Mouse (Mus musculus): ENCODE data around the gene Oscp1. TPM values are rescaled to one million over a fixed set of nuclear protein-coding genes. Genes with fewer than 3 reads are reported as not detected.

Oscp1 gene
- polyA plus RNA-seq (2015; fragmentation: Nextera tagmentation; extraction: Ambion mirVana), result 17.2 and 19.4 TPM in 2 replicates

DNA sequence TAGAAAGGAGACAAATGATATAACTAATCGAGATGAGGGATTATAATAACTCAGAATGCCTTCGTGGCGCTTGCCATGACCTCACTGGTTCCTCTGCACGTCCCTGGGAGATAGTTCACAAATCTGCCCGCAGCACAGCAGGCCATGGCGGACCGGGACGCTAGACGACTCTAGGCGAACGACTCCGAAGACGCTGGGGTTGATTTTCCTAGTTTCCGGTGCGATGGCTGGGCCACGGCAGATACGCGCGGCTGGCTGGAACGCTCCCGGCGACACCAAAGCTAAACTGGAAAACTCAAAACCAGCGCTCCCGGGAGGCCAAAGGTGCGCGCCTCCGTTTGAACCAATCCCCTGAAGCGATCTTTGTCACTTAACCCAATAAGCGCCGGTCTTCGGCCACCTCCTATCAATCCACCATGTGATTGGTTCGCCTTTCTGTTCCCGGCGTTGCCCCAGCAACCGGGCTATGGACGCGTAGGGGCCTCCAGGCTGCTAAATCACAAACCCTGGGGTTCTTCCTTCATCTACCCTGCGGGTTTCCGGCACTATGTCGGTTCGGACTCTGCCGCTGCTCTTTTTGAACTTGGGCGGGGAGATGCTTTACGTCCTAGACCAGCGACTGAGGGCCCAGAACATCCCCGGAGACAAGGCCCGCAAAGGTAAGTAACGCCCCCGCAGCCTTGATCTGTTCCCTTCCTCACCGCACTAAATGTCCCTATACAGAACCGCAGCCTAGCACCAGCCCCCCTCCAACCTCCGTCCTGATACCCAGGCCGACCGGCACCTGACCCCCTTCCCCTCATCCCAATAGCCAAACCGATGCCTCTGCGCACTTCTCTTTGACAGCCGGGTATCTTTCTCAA lies at the start of gene Oscp1:
Gene Oscp1, plus strand, starts transcription at position 432 of the 863 bp plus-strand sequence.
- under 1% methylated on average over 57 of the region's 57 CpGs for WGBS
- peak within 1 kb of the TSS; percentile 76 for H3K9ac ChIP-seq
- H3K4me1 ChIP-seq, result peaks cover 14% of the 10 kb centered on the region
- no peaks in the 10 kb centered on the region for H3K9me3 ChIP-seq
- peak within 1 kb of the TSS; percentile 44; the same call in 1 of the 2 replicates for H3K27ac ChIP-seq
- H3K4me2 ChIP-seq (replicated peaks), result peak within 1 kb of the TSS; percentile 87
- peak; percentile 99 for ATAC-seq (ENCODE audit: low FRiP score, low read depth)
- H3K36me3 ChIP-seq, result peaks cover 27% of the 10 kb centered on the region
- H3K27me3 ChIP-seq, result no peaks in the 10 kb centered on the region
- peak within 1 kb of the TSS; percentile 64 for H3K4me3 ChIP-seq

GRCm38 (mm10) chr4:126017676-126018332 lies 40.6 kb upstream of the Oscp1 start:
- Histone ChIP-seq H3K4me2 (replicated peaks) (no peak overlapping the region), H3K9ac (no peak overlapping the region), H3K4me3 (no peak overlapping the region), H3K27me3 (0 out of 2 replicates have a peak, but pooled peaks cover 4% of the 10 kb centered on the region), H3K27ac (no peak overlapping the region), H3K36me3 (no peaks in the 10 kb centered on the region), H3K9me3 (no peaks in the 10 kb centered on the region), H3K4me1 (no peaks in the 10 kb centered on the region)
- ATAC-seq (ENCODE audit: low FRiP score, low read depth), result no peak
- WGBS, result 82% methylated on average over 7 of the region's 7 CpGs

DNA sequence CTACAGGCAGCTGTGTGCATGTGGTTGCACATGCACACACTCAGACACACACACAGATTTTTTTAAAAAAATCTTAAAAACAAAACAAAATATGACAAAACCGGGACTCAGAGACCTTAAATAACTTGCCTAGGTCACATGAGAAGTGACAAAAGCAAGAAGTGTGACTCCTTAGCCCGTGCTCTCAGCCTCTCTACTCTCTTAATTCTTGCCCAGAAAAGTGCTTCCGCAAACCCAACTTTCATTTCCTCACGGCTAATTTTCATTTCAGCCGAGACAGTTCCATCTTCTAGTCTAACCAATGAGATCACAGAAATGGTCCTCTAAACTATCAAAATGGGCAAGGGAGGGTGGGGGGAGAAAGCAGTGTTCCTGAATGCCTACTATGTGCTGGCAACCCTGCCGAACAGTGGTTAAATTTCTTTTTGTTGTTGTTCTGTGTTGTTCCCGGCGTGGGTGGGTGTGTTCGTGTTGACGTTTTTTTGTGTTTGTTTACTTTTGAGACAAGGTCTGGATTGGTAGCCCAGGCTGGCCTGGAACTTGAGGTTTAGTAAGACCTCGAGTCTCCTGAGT lies 39.3 kb upstream of the Oscp1 start:
- H3K36me3 ChIP-seq, result no peaks in the 10 kb centered on the region
- H3K4me3 ChIP-seq, result no peak overlapping the region
- no peak overlapping the region for H3K9ac ChIP-seq
- no peak overlapping the region for H3K4me2 ChIP-seq (replicated peaks)
- WGBS, result 79% methylated on average over 11 of the region's 11 CpGs
- H3K27me3 ChIP-seq, result 0 out of 2 replicates have a peak, but pooled peaks cover 4% of the 10 kb centered on the region
- no peaks in the 10 kb centered on the region for H3K9me3 ChIP-seq
- H3K4me1 ChIP-seq, result no peaks in the 10 kb centered on the region
- no peak for ATAC-seq (ENCODE audit: low FRiP score, low read depth)
- H3K27ac ChIP-seq, result no peak overlapping the region

GRCm38 (mm10) chr4:126024303-126024900 lies 34.0 kb upstream of the Oscp1 start, which contains the start of gene Csf3r:
Csf3r (plus strand) TSS chr4:126024550.
- H3K27me3 ChIP-seq, result 0 out of 2 replicates have a peak, but pooled peaks cover 4% of the 10 kb centered on the region
- WGBS, result 46% methylated on average over 16 of the region's 16 CpGs
- no peak within 1 kb of the TSS for H3K4me2 ChIP-seq (replicated peaks)
- H3K9me3 ChIP-seq, result no peaks in the 10 kb centered on the region
- no peaks in the 10 kb centered on the region for H3K4me1 ChIP-seq
- no peak within 1 kb of the TSS for H3K9ac ChIP-seq
- ATAC-seq (ENCODE audit: low FRiP score, low read depth), result no peak
- no peak within 1 kb of the TSS for H3K27ac ChIP-seq
- no peaks in the 10 kb centered on the region for H3K36me3 ChIP-seq
- no peak within 1 kb of the TSS for H3K4me3 ChIP-seq

DNA sequence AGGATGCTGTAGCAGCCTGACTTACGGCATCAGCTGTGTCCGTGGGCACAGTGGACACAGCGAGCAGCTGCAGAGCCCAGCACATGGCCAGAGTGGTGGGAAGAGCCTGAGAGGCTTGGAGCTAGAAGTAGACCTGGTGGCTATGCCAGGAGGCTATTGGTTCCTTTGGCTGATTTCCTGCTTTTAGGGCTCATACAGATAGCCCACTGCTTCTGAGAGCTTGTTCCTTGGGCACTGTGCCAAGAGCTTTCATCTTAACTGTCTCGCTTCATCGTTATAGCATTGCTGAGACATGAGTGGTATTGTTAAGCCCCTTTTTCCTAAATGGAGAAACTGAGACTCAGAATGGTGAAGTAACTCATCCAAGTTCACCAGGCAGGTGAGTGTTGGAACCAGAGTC lies 32.6 kb upstream of the Oscp1 start:
- H3K4me1 ChIP-seq, result no peaks in the 10 kb centered on the region
- H3K27ac ChIP-seq, result no peak overlapping the region
- no peak overlapping the region for H3K4me2 ChIP-seq (replicated peaks)
- no peaks in the 10 kb centered on the region for H3K9me3 ChIP-seq
- 86% methylated on average over 5 of the region's 5 CpGs for WGBS
- H3K27me3 ChIP-seq, result 0 out of 2 replicates have a peak, but pooled peaks cover 4% of the 10 kb centered on the region
- ATAC-seq (ENCODE audit: low FRiP score, low read depth), result no peak
- H3K36me3 ChIP-seq, result no peaks in the 10 kb centered on the region
- H3K9ac ChIP-seq, result no peak overlapping the region
- no peak overlapping the region for H3K4me3 ChIP-seq

DNA sequence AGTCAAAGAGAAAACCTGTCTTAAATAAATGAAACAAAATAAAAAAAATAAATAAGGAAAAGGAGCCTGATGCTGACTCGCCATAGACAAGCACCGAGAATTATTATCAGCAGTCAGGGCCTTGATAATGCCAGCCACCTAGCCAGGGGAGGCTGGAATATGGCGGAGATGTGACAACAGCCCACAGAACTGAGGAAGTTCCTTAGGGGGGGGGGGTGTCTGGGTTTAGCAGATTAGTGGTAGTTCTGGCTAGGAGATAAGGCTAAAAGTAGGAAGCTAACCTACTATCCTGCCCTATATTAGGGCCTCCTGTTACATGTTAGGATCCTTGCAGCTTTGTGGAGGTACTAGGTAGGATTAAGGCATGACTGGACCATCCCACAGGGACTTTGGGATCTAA lies 30.4 kb upstream of the Oscp1 start:
- H3K4me1 ChIP-seq, result no peaks in the 10 kb centered on the region
- H3K9ac ChIP-seq, result no peak overlapping the region
- H3K4me2 ChIP-seq (replicated peaks), result no peak overlapping the region
- WGBS, result 81% methylated on average over 3 of the region's 3 CpGs
- no peak overlapping the region for H3K4me3 ChIP-seq
- ATAC-seq (ENCODE audit: low FRiP score, low read depth), result no peak
- no peak overlapping the region for H3K27ac ChIP-seq
- no peaks in the 10 kb centered on the region for H3K36me3 ChIP-seq
- H3K27me3 ChIP-seq, result no peaks in the 10 kb centered on the region
- H3K9me3 ChIP-seq, result no peaks in the 10 kb centered on the region

GRCm38 (mm10) chr4:126029042-126029441 lies 29.3 kb upstream of the Oscp1 start:
- Histone ChIP-seq H3K4me3 (no peak overlapping the region), H3K4me1 (no peaks in the 10 kb centered on the region), H3K27ac (no peak overlapping the region), H3K27me3 (no peaks in the 10 kb centered on the region), H3K4me2 (replicated peaks) (no peak overlapping the region), H3K9ac (no peak overlapping the region), H3K9me3 (no peaks in the 10 kb centered on the region), H3K36me3 (no peaks in the 10 kb centered on the region)
- ATAC-seq (ENCODE audit: low FRiP score, low read depth), result no peak
- 67% methylated on average over 3 of the region's 3 CpGs for WGBS

GRCm38 (mm10) chr4:126030705-126031104 lies 27.7 kb upstream of the Oscp1 start:
- no peak overlapping the region for H3K4me2 ChIP-seq (replicated peaks)
- no peak for ATAC-seq (ENCODE audit: low FRiP score, low read depth)
- H3K27me3 ChIP-seq, result no peaks in the 10 kb centered on the region
- WGBS, result 60% methylated on average over 5 of the region's 5 CpGs
- H3K36me3 ChIP-seq, result no peaks in the 10 kb centered on the region
- H3K9ac ChIP-seq, result no peak overlapping the region
- H3K4me3 ChIP-seq, result no peak overlapping the region
- H3K4me1 ChIP-seq, result no peaks in the 10 kb centered on the region
- no peaks in the 10 kb centered on the region for H3K9me3 ChIP-seq
- no peak overlapping the region for H3K27ac ChIP-seq

DNA sequence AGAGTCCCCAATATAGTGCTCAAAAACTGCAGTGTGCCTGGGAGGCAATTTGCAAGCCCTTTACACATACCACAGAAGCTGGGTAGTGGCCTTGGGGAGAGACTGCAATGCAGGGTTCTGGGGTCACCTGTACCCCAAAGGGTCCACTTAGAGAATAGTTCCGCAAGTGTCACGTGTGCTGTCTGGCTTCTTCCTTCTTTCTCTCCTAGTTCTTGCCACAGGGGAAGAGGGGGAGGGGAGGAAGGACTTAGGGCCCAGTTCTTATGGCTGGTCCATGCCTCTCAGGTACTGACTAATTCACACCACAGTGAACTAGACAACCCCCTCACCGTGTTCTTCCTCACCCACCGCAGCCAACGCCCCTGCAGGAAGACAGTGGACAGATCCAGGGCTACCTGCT lies 23.0 kb upstream of the Oscp1 start:
- H3K9me3 ChIP-seq, result no peaks in the 10 kb centered on the region
- no peak overlapping the region for H3K4me3 ChIP-seq
- no peaks in the 10 kb centered on the region for H3K36me3 ChIP-seq
- 75% methylated on average over 5 of the region's 5 CpGs for WGBS
- H3K4me2 ChIP-seq (replicated peaks), result no peak overlapping the region
- ATAC-seq (ENCODE audit: low FRiP score, low read depth), result no peak
- H3K9ac ChIP-seq, result no peak overlapping the region
- H3K4me1 ChIP-seq, result no peaks in the 10 kb centered on the region
- no peak overlapping the region for H3K27ac ChIP-seq
- H3K27me3 ChIP-seq, result no peaks in the 10 kb centered on the region

- Histone ChIP-seq H3K27ac (peak within 1 kb of the TSS; percentile 65; the same call in 1 of the 2 replicates), H3K36me3 (peaks cover 26% of the 10 kb centered on the region), H3K4me1 (peaks cover 14% of the 10 kb centered on the region), H3K9me3 (no peaks in the 10 kb centered on the region), H3K27me3 (no peaks in the 10 kb centered on the region), H3K9ac (peak within 1 kb of the TSS; percentile 85), H3K4me3 (peak within 1 kb of the TSS; percentile 96), H3K4me2 (replicated peaks) (peak within 1 kb of the TSS; percentile 95)
- WGBS, result under 1% methylated on average over 56 of the region's 56 CpGs
- ATAC-seq (ENCODE audit: low FRiP score, low read depth), result peak; percentile 96
These were observed 11.3 kb upstream of the Oscp1 start, which contains the start of gene Mrps15 for GRCm38 (mm10) chr4:126046851-126047585. Mrps15 (plus strand) TSS chr4:126046925.

GRCm38 (mm10) chr4:126051617-126052016 lies 6.7 kb upstream of the Oscp1 start:
- Histone ChIP-seq H3K9ac (no peak overlapping the region), H3K36me3 (peaks cover 61% of the 10 kb centered on the region), H3K4me2 (replicated peaks) (no peak overlapping the region), H3K4me3 (no peak overlapping the region), H3K27ac (no peak overlapping the region), H3K9me3 (no peaks in the 10 kb centered on the region), H3K27me3 (no peaks in the 10 kb centered on the region), H3K4me1 (peaks cover 14% of the 10 kb centered on the region)
- no peak for ATAC-seq (ENCODE audit: low FRiP score, low read depth)
- WGBS, result 81% methylated on average over 7 of the region's 7 CpGs
